9 mouse cellular contexts compared by ENCODE assay signal in the genomic region with DNA sequence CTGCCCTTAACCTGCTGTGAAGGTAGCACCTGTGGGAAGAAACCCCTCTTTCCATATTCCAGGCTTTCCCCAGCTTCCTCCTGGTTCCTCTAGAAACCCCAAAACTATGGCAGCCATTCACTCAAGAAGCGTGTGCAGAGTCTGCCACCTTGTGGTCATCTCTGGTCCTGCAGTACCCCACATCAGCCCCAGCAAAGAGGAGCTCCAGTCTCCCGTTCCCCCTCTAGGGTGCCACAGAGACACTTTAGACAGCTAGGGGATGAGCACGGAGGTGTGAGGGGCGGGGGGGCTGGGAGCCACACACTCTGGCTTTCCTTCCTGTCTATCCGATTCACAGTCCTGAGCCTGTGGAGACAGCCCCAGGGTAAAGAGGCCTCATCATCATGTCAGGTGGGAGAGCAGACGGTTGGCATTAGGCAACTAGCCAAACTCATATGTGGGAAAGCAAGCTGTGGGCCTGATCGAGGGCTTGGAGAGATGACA.
DNase-seq lines count a peak whose midpoint lies in the region; ATAC-seq and TF ChIP-seq lines count a peak whose summit lies in the region.
"Had no signal": no experiment of that assay in that cellular context is flagged by ENCODE, and none has a peak within 500 bp of the region (broad histone marks: within the 10 kb centered on the region; RNA-seq: fewer than 3 reads in every experiment).

No protein-coding gene starts in this region.

- H3K4me2 ChIP-seq in forebrain, embryonic 11.5 days (ENCODE audit: low read depth, low read length, severe bottlenecking) = no peak overlapping the region
- H3K4me2 ChIP-seq: limb, embryonic 15.5 days had no signal

- no peak overlapping the region for H3K9ac ChIP-seq in forebrain, embryonic 11.5 days (ENCODE audit: low read length)
- H3K9ac ChIP-seq: limb, embryonic 15.5 days had no signal

- DNase-seq in ES-CJ7 (ENCODE audit: low read depth, low spot score) = peak; percentile 88
- peak; percentile 13 for DNase-seq in c-Kit-negative CD71-positive TER-119-positive erythroid progenitor cells, embryonic 14.5 days (ENCODE audit: low read depth, low spot score)
- peak; percentile 92 for DNase-seq in forebrain, embryonic 11.5 days (ENCODE audit: low spot score)
- DNase-seq in heart, postnatal 36 days = peak; percentile 72 to 83
- DNase-seq in layer of hippocampus, adult 2 months (ENCODE audit: low spot score in 2 of 2) = peak; percentile 84 to 90
- DNase-seq in lung, postnatal 10 days = peak; percentile 80
- peak; percentile 90 for DNase-seq in retina, embryonic 14.5 days (ENCODE audit: low spot score)
- DNase-seq in urinary bladder, adult 18-20 months (ENCODE audit: low spot score in 2 of 2) = peak; percentile 16 to 42

- H3K27me3 ChIP-seq in forebrain, embryonic 11.5 days (ENCODE audit: control insufficient read depth, insufficient read depth, low read length) = no peaks in the 10 kb centered on the region

- TF ChIP-seq CTCF in layer of hippocampus, adult 2 months (conservative IDR thresholded peaks at IDR 0.05) = peak; percentile 89

- H3K27ac ChIP-seq in forebrain, embryonic 11.5 days (ENCODE audit: low read depth, low read length) = no peak overlapping the region
- H3K27ac ChIP-seq in layer of hippocampus, adult 2 months = no peak overlapping the region
- H3K27ac ChIP-seq: limb, embryonic 15.5 days had no signal

- H3K36me3 ChIP-seq in forebrain, embryonic 11.5 days (ENCODE audit: control insufficient read depth, insufficient read depth, low read length) = no peaks in the 10 kb centered on the region
- H3K36me3 ChIP-seq: limb, embryonic 15.5 days had no signal

- H3K4me1 ChIP-seq in forebrain, embryonic 11.5 days (replicated peaks; ENCODE audit: control insufficient read depth, insufficient read depth, low read length) = no peaks in the 10 kb centered on the region

- ATAC-seq in forebrain, embryonic 11.5 days (replicated peaks; ENCODE audit: low FRiP score) = peak; percentile 56

- H3K9me3 ChIP-seq in forebrain, embryonic 11.5 days (ENCODE audit: control insufficient read depth, low read length) = no peaks in the 10 kb centered on the region
- H3K9me3 ChIP-seq: limb, embryonic 15.5 days had no signal

- no peak overlapping the region for H3K4me3 ChIP-seq in forebrain, embryonic 11.5 days (ENCODE audit: low read depth, low read length)
- H3K4me3 ChIP-seq in layer of hippocampus, adult 2 months = no peak overlapping the region
- H3K4me3 ChIP-seq: limb, embryonic 15.5 days had no signal

- intact Hi-C loops in heart, postnatal 36 days (cut with DNase I) = loop anchor here (1.0 to 2.0 kb wide), 3 partner anchors 370 to 500 kb away; no protein-coding TSS in a partner anchor

- WGBS in forebrain, embryonic 11.5 days = 22% methylated on average over 7 of the region's 7 CpGs

Comparison
In these comparisons a context has a peak if more than half of its experiments do, and no peak if none do; other contexts are left out.
1. DNase-seq: peak in every context shown above with its lines; median percentile 92 in forebrain, embryonic 11.5 days; 90 in retina, embryonic 14.5 days; 88 in ES-CJ7; 87 in layer of hippocampus, adult 2 months; 80 in lung, postnatal 10 days; 78 in heart, postnatal 36 days; 29 in urinary bladder, adult 18-20 months; 13 in c-Kit-negative CD71-positive TER-119-positive erythroid progenitor cells, embryonic 14.5 days.